Mouse (Mus musculus) left cerebral cortex, adult 11 months (tissue): ENCODE results near the gene Nme7.

Source experiments
- DNase-seq: peaks from one replicate; pipeline ENCODE4 v3.0.0; 2022; ENCODE audit warnings: low spot score

Gene Nme7

DNA sequence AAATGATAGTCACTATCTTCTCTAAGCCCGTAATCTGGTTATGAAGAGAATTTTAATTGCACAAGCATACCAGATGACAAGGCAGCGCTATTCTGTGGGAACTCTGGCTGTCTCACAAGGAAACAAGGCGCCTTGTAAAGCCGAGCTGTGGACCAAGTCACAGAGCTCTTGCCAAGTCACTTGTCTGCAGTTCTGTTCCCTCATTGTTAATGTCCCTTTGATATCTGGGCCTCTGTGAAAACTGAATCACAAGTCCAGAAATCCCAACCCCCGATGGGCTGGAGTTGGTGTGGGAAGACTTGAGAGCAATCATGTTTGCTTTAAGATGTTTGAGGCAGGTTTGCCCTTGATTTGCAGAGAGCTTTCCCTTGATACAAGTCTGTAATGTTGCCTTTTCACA lies 16.8 kb downstream of the Nme7 start:
- DNase-seq: no peak

- no peak for DNase-seq
Measured at GRCm38 (mm10) chr1:164321408-164321807, 17.5 kb downstream of the Nme7 start.

GRCm38 (mm10) chr1:164322987-164323650 lies 19.2 kb downstream of the Nme7 start:
- DNase-seq: no peak

- DNase-seq: no peak
Measured at GRCm38 (mm10) chr1:164324221-164324620, 20.3 kb downstream of the Nme7 start.

- DNase-seq: no peak
Measured at GRCm38 (mm10) chr1:164324878-164325277, 21.0 kb downstream of the Nme7 start.

GRCm38 (mm10) chr1:164326600-164327155 lies 22.8 kb downstream of the Nme7 start:
- no peak for DNase-seq

DNA sequence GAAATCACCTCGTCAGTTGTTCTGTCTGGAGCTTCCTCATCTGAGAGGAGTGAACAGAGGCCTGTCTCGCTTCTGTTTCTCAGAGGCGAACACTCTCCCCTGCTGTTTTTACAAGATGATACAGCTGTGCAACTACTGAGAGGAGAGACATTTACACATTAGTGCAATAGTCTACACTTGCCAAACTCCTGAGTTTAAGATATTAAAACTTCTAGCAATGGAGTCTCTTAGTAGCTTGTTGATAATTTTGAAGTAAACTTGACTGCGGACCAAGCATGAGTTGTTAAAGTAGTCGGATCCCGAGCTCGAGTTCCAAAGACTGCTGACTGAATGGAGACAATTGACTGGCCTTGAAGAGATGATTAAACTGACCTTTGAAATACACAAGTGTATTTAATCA lies 23.8 kb downstream of the Nme7 start:
- DNase-seq: no peak

DNA sequence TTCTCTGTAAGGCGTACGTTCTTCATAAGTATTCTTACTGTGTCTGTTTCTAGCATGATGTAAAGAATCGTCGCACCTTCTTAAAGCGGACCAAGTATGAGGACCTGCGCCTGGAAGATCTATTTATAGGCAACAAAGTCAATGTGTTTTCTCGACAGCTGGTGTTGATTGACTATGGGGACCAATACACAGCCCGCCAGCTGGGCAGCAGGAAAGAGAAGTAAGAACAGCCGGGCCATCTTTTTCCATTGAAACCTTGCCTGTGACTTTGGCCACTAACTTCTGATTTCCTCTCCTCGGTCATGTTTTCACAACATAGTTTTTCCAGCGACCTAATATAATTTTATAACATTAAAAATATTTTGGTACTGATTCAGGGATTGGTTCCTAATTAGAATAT lies 28.6 kb downstream of the Nme7 start:
- no peak for DNase-seq

GRCm38 (mm10) chr1:164335435-164335834 lies 31.5 kb downstream of the Nme7 start:
- DNase-seq: no peak

GRCm38 (mm10) chr1:164335846-164336245 lies 31.9 kb downstream of the Nme7 start:
- peak; percentile 35 for DNase-seq

GRCm38 (mm10) chr1:164342161-164342560 lies 38.2 kb downstream of the Nme7 start:
- no peak for DNase-seq

GRCm38 (mm10) chr1:164353443-164353842 lies 49.5 kb downstream of the Nme7 start:
- DNase-seq: no peak

GRCm38 (mm10) chr1:164357995-164358394 lies 54.1 kb downstream of the Nme7 start:
- no peak for DNase-seq

GRCm38 (mm10) chr1:164361997-164362396 lies 58.1 kb downstream of the Nme7 start:
- DNase-seq: no peak

GRCm38 (mm10) chr1:164366156-164367128 lies 62.5 kb downstream of the Nme7 start:
- DNase-seq: peak; percentile 47

- DNase-seq: no peak
Measured at GRCm38 (mm10) chr1:164368152-164368551, 64.2 kb downstream of the Nme7 start.

DNA sequence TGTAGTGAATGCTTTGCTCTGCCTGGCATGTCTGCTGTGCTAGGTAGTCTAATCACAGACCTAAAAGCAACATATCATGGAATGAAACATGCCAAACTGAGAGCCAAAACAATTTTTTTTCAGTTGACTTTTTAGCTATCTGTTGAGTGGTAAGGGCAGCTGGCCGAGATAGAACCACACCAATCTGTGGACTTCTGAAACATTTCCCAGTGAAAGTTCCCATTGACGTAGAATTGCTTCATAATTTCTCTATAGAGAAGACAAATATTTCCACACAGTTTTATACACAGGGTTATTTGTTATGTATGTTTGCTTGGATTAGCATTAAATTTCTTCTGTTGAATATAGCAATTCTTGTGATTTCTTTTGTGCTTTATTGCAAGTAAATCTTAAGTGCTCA lies 65.9 kb downstream of the Nme7 start:
- no peak for DNase-seq

DNA sequence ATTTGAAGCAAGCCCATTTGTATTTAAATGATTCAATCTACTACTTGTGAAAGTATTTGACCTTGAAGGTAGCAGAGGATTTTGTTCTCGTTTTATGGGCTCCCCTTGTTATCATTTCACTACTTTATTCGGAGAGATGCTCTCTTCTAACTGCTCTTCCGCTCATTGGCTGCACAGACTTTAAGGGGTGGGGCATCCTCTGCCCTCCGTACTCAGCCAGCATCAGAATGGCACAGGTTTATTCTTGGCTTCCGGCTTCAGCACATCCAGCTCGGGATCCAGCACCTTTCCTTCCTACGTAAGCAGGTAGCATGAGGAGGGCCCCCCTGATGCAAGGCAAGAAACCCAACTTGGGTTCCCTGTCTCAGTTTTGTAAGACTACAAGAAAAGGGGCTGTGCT lies 69.1 kb downstream of the Nme7 start:
- no peak for DNase-seq

DNA sequence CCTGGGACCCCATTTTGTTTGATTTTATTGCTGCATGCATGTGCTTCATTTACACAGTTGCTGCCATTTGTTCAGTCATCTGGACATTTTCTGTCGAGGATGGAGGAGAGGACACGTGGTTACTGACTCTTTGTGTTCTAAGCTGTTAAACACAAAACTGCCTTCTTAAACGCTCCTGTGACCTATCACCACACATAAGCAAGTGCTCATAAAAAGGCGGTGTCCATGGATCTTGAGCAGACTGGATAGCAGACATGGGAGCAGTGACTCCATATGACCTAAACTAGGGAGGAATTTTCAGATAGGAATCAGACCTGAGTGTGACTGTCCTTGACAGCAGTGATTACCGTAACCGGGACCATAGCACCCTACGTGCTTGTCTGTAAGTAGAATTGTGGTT lies 70.1 kb downstream of the Nme7 start:
- no peak for DNase-seq

DNA sequence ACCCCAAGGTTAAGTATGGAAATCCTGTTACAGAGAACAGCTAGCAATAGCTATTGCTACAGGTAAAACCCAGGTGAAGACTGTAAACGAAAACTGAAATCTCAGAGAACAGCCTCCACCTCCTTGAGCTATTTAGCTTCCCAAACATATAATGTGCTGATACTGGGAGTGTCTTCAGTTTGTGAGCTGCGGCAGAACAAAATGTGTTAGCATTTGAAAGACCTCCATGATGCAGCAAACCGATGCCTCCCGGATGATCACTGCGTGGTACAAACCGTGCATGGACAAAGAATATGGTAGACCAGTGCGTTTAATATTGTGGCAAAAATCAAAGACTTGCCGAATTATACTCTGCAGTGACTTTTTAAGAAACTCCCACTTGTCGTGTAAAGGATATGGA lies 71.7 kb downstream of the Nme7 start:
- no peak for DNase-seq

- DNase-seq: no peak
Measured at GRCm38 (mm10) chr1:164376761-164377487, 73.0 kb downstream of the Nme7 start.

DNA sequence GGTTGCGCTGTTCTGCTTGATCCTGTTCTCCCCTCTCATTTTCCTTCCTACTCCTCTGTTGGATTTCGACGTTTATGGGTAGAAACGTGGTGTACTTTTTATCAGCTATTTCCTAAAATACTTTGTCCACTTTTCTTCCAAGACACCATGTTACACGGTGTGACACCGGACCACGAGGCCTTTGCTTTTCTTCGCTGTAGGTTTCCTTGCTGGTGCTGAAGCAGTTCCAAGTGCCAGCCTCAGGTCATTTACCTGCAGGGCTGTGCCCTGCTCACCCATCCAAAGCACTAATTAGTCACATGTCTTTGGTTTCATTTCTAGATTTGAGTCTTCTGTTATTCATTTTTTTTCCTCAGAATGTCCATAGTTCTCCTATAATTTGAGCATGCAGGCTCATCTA lies 79.7 kb downstream of the Nme7 start:
- no peak for DNase-seq
